ENCODE assay signal across 23 mouse cellular contexts in genomic region chr7:136014706-136015105, GRCm38 (mm10).
DNase-seq lines count a peak whose midpoint lies in the region; ATAC-seq lines count a peak whose summit lies in the region.
"Had no signal": no experiment of that assay in that cellular context is flagged by ENCODE, and none has a peak within 500 bp of the region (broad histone marks: within the 10 kb centered on the region; RNA-seq: fewer than 3 reads in every experiment).

No protein-coding gene starts in this region.

- no peaks in the 10 kb centered on the region for H3K36me3 ChIP-seq in forebrain, embryonic 10.5 days (replicated peaks)
- no peaks in the 10 kb centered on the region for H3K36me3 ChIP-seq in forebrain, embryonic 13.5 days (ENCODE audit: poor library complexity, severe bottlenecking)
- H3K36me3 ChIP-seq: embryonic facial prominence, embryonic 15.5 days; G1E; heart, embryonic 13.5 days; hindbrain, embryonic 13.5 days had no signal

- ATAC-seq in forebrain, embryonic 13.5 days = no peak
- ATAC-seq: CD4-positive, CD25-positive, alpha-beta regulatory T cell, adult 4 months; forebrain, embryonic 16.5 days; hindbrain, postnatal 0 days had no signal

- H3K9ac ChIP-seq in forebrain, embryonic 13.5 days = no peak overlapping the region
- H3K9ac ChIP-seq: embryonic facial prominence, embryonic 15.5 days; heart, embryonic 13.5 days; hindbrain, embryonic 13.5 days had no signal

- peaks cover 6% of the 10 kb centered on the region; the same call in 1 of the 2 replicates for H3K4me1 ChIP-seq in forebrain, embryonic 10.5 days
- H3K4me1 ChIP-seq in forebrain, embryonic 13.5 days = no peaks in the 10 kb centered on the region
- H3K4me1 ChIP-seq: embryonic facial prominence, embryonic 15.5 days had no signal

- H3K4me2 ChIP-seq in forebrain, embryonic 13.5 days = no peak overlapping the region
- H3K4me2 ChIP-seq: embryonic facial prominence, embryonic 15.5 days; heart, embryonic 13.5 days; hindbrain, embryonic 13.5 days had no signal

- 0 out of 2 replicates have a peak, but pooled peaks cover 6% of the 10 kb centered on the region for H3K27me3 ChIP-seq in forebrain, embryonic 10.5 days (ENCODE audit: poor library complexity, severe bottlenecking)
- H3K27me3 ChIP-seq in forebrain, embryonic 13.5 days = no peaks in the 10 kb centered on the region
- H3K27me3 ChIP-seq: hindbrain, embryonic 13.5 days had no signal

- intact Hi-C loops in gastrocnemius, postnatal 14 days (cut with DNase I; ENCODE audit: low total_unique reads) = no loop called here

- H3K4me3 ChIP-seq in forebrain, embryonic 10.5 days = no peak overlapping the region
- H3K4me3 ChIP-seq in forebrain, embryonic 13.5 days = no peak overlapping the region
- H3K4me3 ChIP-seq: embryonic facial prominence, embryonic 15.5 days; erythroblast, embryonic 14.5 days; heart, embryonic 13.5 days; hindbrain, embryonic 13.5 days had no signal

- no peaks in the 10 kb centered on the region for H3K9me3 ChIP-seq in forebrain, embryonic 10.5 days
- H3K9me3 ChIP-seq in forebrain, embryonic 13.5 days (replicated peaks) = no peaks in the 10 kb centered on the region
- H3K9me3 ChIP-seq: embryonic facial prominence, embryonic 15.5 days; heart, embryonic 13.5 days; hindbrain, embryonic 13.5 days had no signal

- 76% methylated on average over 4 of the region's 4 CpGs for WGBS in forebrain, embryonic 10.5 days
- 55% methylated on average over 4 of the region's 4 CpGs for WGBS in forebrain, embryonic 13.5 days

- 0 out of 2 replicates have a peak overlapping the region, but pooled peaks have one; percentile 21 for H3K27ac ChIP-seq in forebrain, embryonic 10.5 days
- H3K27ac ChIP-seq in forebrain, embryonic 13.5 days = no peak overlapping the region
- H3K27ac ChIP-seq: embryonic facial prominence, embryonic 15.5 days; heart, embryonic 13.5 days; hindbrain, embryonic 13.5 days; hindbrain, postnatal 0 days had no signal

- DNase-seq in forebrain, embryonic 10.5 days (ENCODE audit: extremely low spot score, low spot score) = no peak
- peak; percentile 35 to 39 for DNase-seq in thymus, adult 18-20 months
- no peak for DNase-seq in thymus, postnatal 0 days (ENCODE audit: low spot score)
- peak; percentile 39 to 73 for DNase-seq in thymus, postnatal 36 days
- DNase-seq in gastrocnemius, adult 8-10 months (ENCODE audit: low spot score in 2 of 2) = no peak
- no peak for DNase-seq in gastrocnemius, postnatal 14 days
- DNase-seq: adrenal gland, postnatal 10 days; B cell, adult 2 months; cerebellum, adult 11 months; cerebellum, adult 8-10 months; cerebellum, postnatal 14 days; embryo, embryonic 11 days; gastrocnemius, postnatal 25 days; heart, postnatal 36 days had no signal

Comparison
In these comparisons a context has a peak if more than half of its experiments do, and no peak if none do; other contexts are left out.
1. DNase-seq: peak in thymus, adult 18-20 months (2 of 2) and thymus, postnatal 36 days (2 of 2); none in forebrain, embryonic 10.5 days (single experiment), thymus, postnatal 0 days (single experiment), gastrocnemius, adult 8-10 months (0 of 2) and gastrocnemius, postnatal 14 days (single experiment).